Mouse (Mus musculus) brain, embryonic 14.5 days (tissue): ENCODE data around the gene Znrd1.

Experiments used
- CTCF ChIP-seq: fragments of 200-500 bp; IDR thresholded peaks from 2 replicates; pipeline ENCODE4 v1.5.1; 2012; ENCODE audit warnings: inconsistent platforms, mild to moderate bottlenecking, moderate library complexity, borderline replicate concordance; ENCODE audit not compliant: insufficient read depth, insufficient read length; ENCODE audit errors: extremely low read depth
- POLR2A ChIP-seq: fragments of 200-500 bp; IDR thresholded peaks from 2 replicates; pipeline ENCODE4 v1.6.1; 2012; ENCODE audit warnings: mild to moderate bottlenecking, inconsistent platforms, borderline replicate concordance; ENCODE audit not compliant: poor library complexity, insufficient read depth, insufficient read length, severe bottlenecking; ENCODE audit errors: extremely low read depth

- TF ChIP-seq CTCF (no peak), POLR2A (no peak)
These were observed 24.1 kb upstream of the Znrd1 start for GRCm38 (mm10) chr17:36982253-36983155.
